Mouse (Mus musculus): ENCODE measurements around the gene Cnn2. TPM values are rescaled to one million over a fixed set of nuclear protein-coding genes. Genes with fewer than 3 reads are reported as not detected.

Gene Cnn2
- polyA plus RNA-seq, 1 experiment from 2014 or later, result 218 TPM

DNA sequence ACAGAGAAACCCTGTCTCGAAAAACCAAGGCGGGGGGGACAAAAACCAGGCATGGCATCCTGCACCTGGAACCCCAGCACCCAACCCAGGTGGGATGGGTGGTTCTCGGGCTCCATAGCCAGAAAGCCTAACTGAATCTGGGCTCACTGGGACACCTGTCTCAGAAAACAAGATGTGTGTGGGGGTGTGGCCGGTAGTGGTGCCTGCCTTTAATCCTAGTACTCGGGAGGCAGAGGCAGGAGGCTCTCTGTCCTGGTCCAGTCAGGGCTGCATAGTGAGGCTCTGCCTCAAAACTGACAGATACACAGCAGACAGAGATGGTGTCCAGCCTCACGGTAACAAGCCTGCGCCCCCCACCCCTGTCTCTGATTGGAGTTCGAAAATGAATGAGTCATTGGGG lies 34.4 kb downstream of the Cnn2 start:
- H3K36me3 ChIP-seq (ENCODE audit: control insufficient read depth, insufficient read depth), result 0 out of 2 replicates have a peak, but pooled peaks cover 2% of the 10 kb centered on the region
- H3K9ac ChIP-seq (ENCODE audit: low read length), result no peak overlapping the region
- H3K27me3 ChIP-seq (ENCODE audit: control insufficient read depth, insufficient read depth, low read length), result no peaks in the 10 kb centered on the region
- H3K27ac ChIP-seq (ENCODE audit: low read length), result no peak overlapping the region
- peaks cover 9% of the 10 kb centered on the region for H3K4me1 ChIP-seq (ENCODE audit: control insufficient read depth, insufficient read depth, low read length)
- WGBS, result 93% methylated on average over 8 of the region's 8 CpGs
- no peak overlapping the region for H3K4me2 ChIP-seq (ENCODE audit: low read depth, low read length)
- no peaks in the 10 kb centered on the region; the same call in 1 of the 2 replicates for H3K9me3 ChIP-seq (replicated peaks; ENCODE audit: control insufficient read depth, low read length)
- H3K4me3 ChIP-seq (ENCODE audit: low read length), result no peak overlapping the region
- no peak for ATAC-seq (replicated peaks; ENCODE audit: extremely low read depth, insufficient read depth, low FRiP score)

GRCm38 (mm10) chr10:80023758-80024157 lies 35.4 kb downstream of the Cnn2 start:
- Histone ChIP-seq H3K9ac (ENCODE audit: low read length) (no peak overlapping the region), H3K4me3 (ENCODE audit: low read length) (no peak overlapping the region), H3K4me1 (ENCODE audit: control insufficient read depth, insufficient read depth, low read length) (peaks cover 7% of the 10 kb centered on the region), H3K4me2 (ENCODE audit: low read depth, low read length) (no peak overlapping the region), H3K27me3 (ENCODE audit: control insufficient read depth, insufficient read depth, low read length) (no peaks in the 10 kb centered on the region), H3K27ac (ENCODE audit: low read length) (peak overlapping the region; percentile 25; the same call in 1 of the 2 replicates), H3K9me3 (replicated peaks; ENCODE audit: control insufficient read depth, low read length) (no peaks in the 10 kb centered on the region; the same call in 1 of the 2 replicates), H3K36me3 (ENCODE audit: control insufficient read depth, insufficient read depth) (0 out of 2 replicates have a peak, but pooled peaks cover 2% of the 10 kb centered on the region)
- WGBS, result 73% methylated on average over 5 of the region's 5 CpGs
- ATAC-seq (replicated peaks; ENCODE audit: extremely low read depth, insufficient read depth, low FRiP score), result no peak

- 0 out of 2 replicates have a peak overlapping the region, but pooled peaks have one; percentile 3 for H3K9ac ChIP-seq (ENCODE audit: low read length)
- H3K27ac ChIP-seq (ENCODE audit: low read length), result peak overlapping the region; percentile 25
- no peak overlapping the region for H3K4me3 ChIP-seq (ENCODE audit: low read length)
- H3K27me3 ChIP-seq (ENCODE audit: control insufficient read depth, insufficient read depth, low read length), result no peaks in the 10 kb centered on the region
- WGBS, result 68% methylated on average over 15 of the region's 15 CpGs
- no peaks in the 10 kb centered on the region; the same call in 1 of the 2 replicates for H3K9me3 ChIP-seq (replicated peaks; ENCODE audit: control insufficient read depth, low read length)
- H3K4me1 ChIP-seq (ENCODE audit: control insufficient read depth, insufficient read depth, low read length), result 0 out of 2 replicates have a peak, but pooled peaks cover 2% of the 10 kb centered on the region
- no peak overlapping the region for H3K4me2 ChIP-seq (ENCODE audit: low read depth, low read length)
- H3K36me3 ChIP-seq (ENCODE audit: control insufficient read depth, insufficient read depth), result 0 out of 2 replicates have a peak, but pooled peaks cover 2% of the 10 kb centered on the region
- no peak for ATAC-seq (replicated peaks; ENCODE audit: extremely low read depth, insufficient read depth, low FRiP score)
Observed at GRCm38 (mm10) chr10:80024229-80025043, 36.1 kb downstream of the Cnn2 start.

GRCm38 (mm10) chr10:80025044-80025347 lies 36.6 kb downstream of the Cnn2 start:
- WGBS, result 63% methylated on average over 4 of the region's 4 CpGs
- no peak overlapping the region for H3K4me2 ChIP-seq (ENCODE audit: low read depth, low read length)

DNA sequence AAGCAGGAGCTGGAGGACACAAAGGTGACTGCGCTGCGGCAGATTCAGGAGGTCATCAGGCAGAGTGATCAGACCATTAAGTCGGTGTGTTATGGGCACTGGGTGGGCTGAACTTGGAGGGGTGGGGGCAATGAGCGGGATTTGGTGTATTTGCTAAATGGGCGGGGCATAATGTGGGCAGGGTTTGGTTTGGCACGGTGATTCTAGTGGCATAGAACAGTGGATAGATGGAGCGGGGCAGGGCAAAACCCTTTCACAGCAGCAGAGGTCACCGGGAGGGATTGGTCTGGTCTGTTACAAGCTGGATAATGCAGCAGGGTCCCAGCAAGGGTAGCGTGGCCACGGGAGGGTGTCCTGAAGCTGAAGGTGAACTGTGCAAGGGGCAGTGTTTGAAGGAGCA lies 37.1 kb downstream of the Cnn2 start:
- Histone ChIP-seq H3K27ac (ENCODE audit: low read length) (no peak overlapping the region), H3K4me2 (ENCODE audit: low read depth, low read length) (no peak overlapping the region), H3K9me3 (replicated peaks; ENCODE audit: control insufficient read depth, low read length) (no peaks in the 10 kb centered on the region; the same call in 1 of the 2 replicates), H3K36me3 (ENCODE audit: control insufficient read depth, insufficient read depth) (0 out of 2 replicates have a peak, but pooled peaks cover 2% of the 10 kb centered on the region), H3K9ac (ENCODE audit: low read length) (no peak overlapping the region), H3K27me3 (ENCODE audit: control insufficient read depth, insufficient read depth, low read length) (no peaks in the 10 kb centered on the region), H3K4me3 (ENCODE audit: low read length) (no peak overlapping the region), H3K4me1 (ENCODE audit: control insufficient read depth, insufficient read depth, low read length) (0 out of 2 replicates have a peak, but pooled peaks cover 2% of the 10 kb centered on the region)
- ATAC-seq (replicated peaks; ENCODE audit: extremely low read depth, insufficient read depth, low FRiP score), result no peak
- WGBS, result 80% methylated on average over 10 of the region's 10 CpGs

More at GRCm38 (mm10) chr10:80025044-80025347, 36.6 kb downstream of the Cnn2 start:
- H3K4me1 ChIP-seq (ENCODE audit: control insufficient read depth, insufficient read depth, low read length), result 0 out of 2 replicates have a peak, but pooled peaks cover 2% of the 10 kb centered on the region
- ATAC-seq (replicated peaks; ENCODE audit: extremely low read depth, insufficient read depth, low FRiP score), result no peak
- no peak overlapping the region for H3K9ac ChIP-seq (ENCODE audit: low read length)
- H3K4me3 ChIP-seq (ENCODE audit: low read length), result no peak overlapping the region
- H3K9me3 ChIP-seq (replicated peaks; ENCODE audit: control insufficient read depth, low read length), result no peaks in the 10 kb centered on the region; the same call in 1 of the 2 replicates
- no peak overlapping the region for H3K27ac ChIP-seq (ENCODE audit: low read length)
- H3K27me3 ChIP-seq (ENCODE audit: control insufficient read depth, insufficient read depth, low read length), result no peaks in the 10 kb centered on the region
- 0 out of 2 replicates have a peak, but pooled peaks cover 2% of the 10 kb centered on the region for H3K36me3 ChIP-seq (ENCODE audit: control insufficient read depth, insufficient read depth)

DNA sequence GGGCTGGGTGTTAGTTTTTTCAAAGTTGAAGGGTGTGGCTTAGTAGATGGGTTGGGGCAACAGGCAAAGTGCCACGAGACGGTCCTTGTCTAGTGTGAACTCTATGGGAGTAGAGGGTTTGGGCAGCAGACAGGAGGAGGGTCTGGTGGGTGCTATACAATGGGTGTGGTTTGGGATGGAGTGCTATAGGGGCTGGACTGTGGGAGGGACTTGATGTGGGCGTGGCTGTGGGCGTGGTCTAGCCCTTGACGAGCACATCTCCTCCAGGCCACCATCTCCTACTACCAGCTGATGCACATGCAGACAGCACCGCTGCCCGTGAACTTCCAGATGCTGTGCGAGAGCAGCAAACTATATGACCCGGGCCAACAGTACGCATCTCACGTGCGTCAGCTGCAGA lies 37.5 kb downstream of the Cnn2 start:
- Histone ChIP-seq H3K9ac (ENCODE audit: low read length) (no peak overlapping the region), H3K9me3 (replicated peaks; ENCODE audit: control insufficient read depth, low read length) (no peaks in the 10 kb centered on the region; the same call in 1 of the 2 replicates), H3K4me2 (ENCODE audit: low read depth, low read length) (no peak overlapping the region), H3K27me3 (ENCODE audit: control insufficient read depth, insufficient read depth, low read length) (no peaks in the 10 kb centered on the region), H3K4me1 (ENCODE audit: control insufficient read depth, insufficient read depth, low read length) (0 out of 2 replicates have a peak, but pooled peaks cover 2% of the 10 kb centered on the region), H3K27ac (ENCODE audit: low read length) (no peak overlapping the region), H3K4me3 (ENCODE audit: low read length) (no peak overlapping the region), H3K36me3 (ENCODE audit: control insufficient read depth, insufficient read depth) (0 out of 2 replicates have a peak, but pooled peaks cover 3% of the 10 kb centered on the region)
- WGBS, result 68% methylated on average over 12 of the region's 12 CpGs
- ATAC-seq (replicated peaks; ENCODE audit: extremely low read depth, insufficient read depth, low FRiP score), result no peak

DNA sequence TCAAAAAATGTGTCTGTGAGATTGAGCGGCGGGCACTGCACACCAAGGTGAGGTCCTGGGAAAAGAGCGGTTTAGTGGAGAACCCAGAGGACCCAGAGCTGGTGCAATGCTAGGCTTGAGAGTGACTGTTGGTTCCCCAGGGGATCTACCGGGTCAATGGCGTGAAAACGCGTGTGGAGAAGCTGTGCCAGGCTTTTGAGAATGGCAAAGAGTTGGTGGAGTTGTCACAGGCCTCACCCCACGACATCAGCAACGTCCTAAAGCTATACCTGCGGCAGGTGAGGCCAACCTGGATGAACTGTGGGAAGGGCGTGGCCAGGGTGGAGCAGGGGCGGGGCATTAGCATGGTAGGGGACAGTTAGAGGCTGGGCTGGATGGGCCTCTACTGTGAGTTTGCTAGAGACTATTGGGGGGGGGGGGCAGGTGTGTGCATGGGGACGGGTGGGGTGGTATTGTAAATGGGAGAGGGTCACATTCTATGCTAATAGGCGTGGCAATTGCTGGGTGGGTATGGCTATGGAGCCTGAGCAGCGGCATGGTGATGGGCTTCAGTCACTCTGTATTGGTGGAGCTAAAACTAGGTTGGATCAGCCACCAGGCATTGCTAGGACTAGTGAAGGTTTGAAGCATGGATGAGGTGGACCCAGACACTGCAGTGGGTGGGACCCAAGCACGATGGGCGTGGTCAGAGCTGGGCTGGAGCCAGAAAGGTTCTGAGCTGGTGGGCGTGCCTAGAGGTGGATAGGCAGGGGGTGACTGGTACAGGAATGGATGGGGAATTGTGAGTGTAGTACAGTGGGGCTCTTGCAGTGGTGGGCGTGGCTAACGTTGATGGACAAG lies 39.5 kb downstream of the Cnn2 start:
- no peak overlapping the region for H3K9ac ChIP-seq (ENCODE audit: low read length)
- 0 out of 2 replicates have a peak, but pooled peaks cover 4% of the 10 kb centered on the region for H3K36me3 ChIP-seq (ENCODE audit: control insufficient read depth, insufficient read depth)
- WGBS, result 75% methylated on average over 20 of the region's 20 CpGs
- no peaks in the 10 kb centered on the region; the same call in 1 of the 2 replicates for H3K9me3 ChIP-seq (replicated peaks; ENCODE audit: control insufficient read depth, low read length)
- H3K27ac ChIP-seq (ENCODE audit: low read length), result no peak overlapping the region
- no peak overlapping the region for H3K4me2 ChIP-seq (ENCODE audit: low read depth, low read length)
- H3K4me3 ChIP-seq (ENCODE audit: low read length), result no peak overlapping the region
- peaks cover 9% of the 10 kb centered on the region for H3K4me1 ChIP-seq (ENCODE audit: control insufficient read depth, insufficient read depth, low read length)
- no peak for ATAC-seq (replicated peaks; ENCODE audit: extremely low read depth, insufficient read depth, low FRiP score)
- no peaks in the 10 kb centered on the region for H3K27me3 ChIP-seq (ENCODE audit: control insufficient read depth, insufficient read depth, low read length)

DNA sequence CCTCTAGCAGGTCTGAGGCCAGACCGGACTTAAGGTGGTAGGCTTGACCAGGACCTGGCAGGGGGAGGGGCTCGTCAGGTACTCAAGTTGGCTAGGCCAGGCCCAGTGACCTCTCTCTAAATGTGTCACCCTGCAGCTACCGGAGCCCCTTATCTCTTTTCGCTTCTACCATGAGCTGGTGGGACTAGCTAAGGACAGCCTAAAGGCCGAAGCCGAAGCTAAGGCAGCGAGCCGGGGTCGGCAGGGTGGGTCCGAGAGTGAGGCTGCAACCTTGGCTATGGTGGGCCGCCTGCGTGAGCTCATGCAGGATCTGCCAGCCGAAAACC lies 40.1 kb downstream of the Cnn2 start:
- Histone ChIP-seq H3K9me3 (replicated peaks; ENCODE audit: control insufficient read depth, low read length) (no peaks in the 10 kb centered on the region), H3K27ac (ENCODE audit: low read length) (no peak overlapping the region), H3K4me3 (ENCODE audit: low read length) (no peak overlapping the region), H3K4me1 (ENCODE audit: control insufficient read depth, insufficient read depth, low read length) (peaks cover 15% of the 10 kb centered on the region), H3K9ac (ENCODE audit: low read length) (no peak overlapping the region), H3K4me2 (ENCODE audit: low read depth, low read length) (no peak overlapping the region), H3K36me3 (ENCODE audit: control insufficient read depth, insufficient read depth) (0 out of 2 replicates have a peak, but pooled peaks cover 4% of the 10 kb centered on the region), H3K27me3 (ENCODE audit: control insufficient read depth, insufficient read depth, low read length) (no peaks in the 10 kb centered on the region)
- no peak for ATAC-seq (replicated peaks; ENCODE audit: extremely low read depth, insufficient read depth, low FRiP score)
- 89% methylated on average over 13 of the region's 13 CpGs for WGBS
